Mouse (Mus musculus) small intestine, adult 2 months (tissue): ENCODE measurements around the gene Scamp2.

ENCODE experiments used
- CTCF ChIP-seq: fragments of 200-500 bp; IDR thresholded peaks from 2 replicates; pipeline ENCODE4 v1.5.1; 2012; ENCODE audit warnings: low read depth, mild to moderate bottlenecking, control low read depth, inconsistent platforms, low read length, moderate library complexity, mixed read lengths; ENCODE audit not compliant: insufficient replicate concordance, insufficient read length; ENCODE audit errors: extremely low read depth
- POLR2A ChIP-seq: fragments of 200-500 bp; IDR thresholded peaks from 2 replicates; pipeline ENCODE4 v1.6.1; 2012; ENCODE audit warnings: low read depth, mild to moderate bottlenecking, control low read depth, inconsistent platforms, low read length, moderate library complexity

- TF ChIP-seq POLR2A (peak; percentile 88), CTCF (no peak)
Measured at GRCm38 (mm10) chr9:57560861-57561710, at the start of gene Scamp2.
